Mouse (Mus musculus): ENCODE results near the gene A930018P22Rik. TPM values are rescaled to one million over a fixed set of nuclear protein-coding genes. Genes with fewer than 3 reads are reported as not detected.

A930018P22Rik gene
- not detected for polyA plus RNA-seq (2014; fragmentation: Illumina TruSeq; extraction: RNeasy Lipid Tissue Mini Kit (QIAGEN cat#74804); ENCODE audit: low read depth, low replicate concordance)

DNA sequence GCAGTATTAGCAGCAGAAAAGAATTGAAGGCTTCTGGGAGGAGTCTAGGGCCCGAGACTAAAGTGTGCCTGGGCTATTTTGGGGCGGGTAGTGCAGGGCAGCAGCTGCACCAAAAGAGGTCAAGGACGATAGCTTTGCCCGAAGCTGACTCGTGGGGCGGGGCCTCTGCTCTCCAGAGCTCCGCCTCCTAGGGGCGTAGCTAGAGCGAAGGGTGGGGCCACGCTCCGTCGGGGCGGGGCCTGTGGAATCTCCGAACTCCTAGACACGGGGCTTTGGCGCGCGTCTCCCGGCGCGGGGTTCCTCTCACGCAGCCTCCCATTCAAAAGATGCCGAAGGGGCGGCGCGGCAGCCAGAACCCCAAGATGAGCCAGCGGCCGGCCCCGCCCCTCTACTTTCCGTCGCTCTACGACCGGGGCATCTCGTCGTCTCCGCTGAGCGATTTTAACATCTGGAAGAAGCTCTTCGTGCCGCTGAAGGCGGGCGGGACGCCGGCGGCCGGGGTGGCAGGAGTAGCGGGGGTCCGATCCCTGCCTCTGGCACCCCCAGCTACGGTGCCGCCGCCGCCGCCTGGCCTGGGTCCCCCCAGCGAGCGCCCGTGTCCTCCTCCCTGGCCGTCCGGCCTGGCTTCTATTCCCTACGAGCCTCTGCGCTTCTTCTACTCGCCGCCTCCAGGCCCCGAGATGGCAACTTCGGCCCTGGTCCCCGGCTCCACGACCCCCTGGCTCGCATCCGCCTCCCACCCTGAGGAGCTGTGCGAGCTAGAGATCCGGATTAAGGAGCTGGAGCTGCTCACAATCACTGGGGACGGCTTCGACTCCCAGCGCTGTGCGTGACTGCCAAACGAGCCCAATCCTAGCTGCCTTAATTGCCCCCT lies at the start of gene A930018P22Rik:
Gene A930018P22Rik, plus strand, starts transcription at position 265 of the 874 bp plus-strand sequence.

GRCm38 (mm10) chr2:104095741-104096213 lies 26.8 kb upstream of the A930018P22Rik start, which contains the start of gene Cd59a:
Gene Cd59a, plus strand, starts transcription at chr2:104095801.

Other genes with a start within 250 kb of the A930018P22Rik start
- gene Lmo2, start 164.8 kb upstream of the A930018P22Rik start, polyA plus RNA-seq (2014; fragmentation: Illumina TruSeq; extraction: RNeasy Lipid Tissue Mini Kit (QIAGEN cat#74804); ENCODE audit: low read depth, low replicate concordance), result 23.8 TPM
- 52.3 TPM for gene Fbxo3, start 95.0 kb upstream of the A930018P22Rik start, polyA plus RNA-seq (2014; fragmentation: Illumina TruSeq; extraction: RNeasy Lipid Tissue Mini Kit (QIAGEN cat#74804); ENCODE audit: low read depth, low replicate concordance)
- not detected for gene 4931422A03Rik, start 94.4 kb upstream of the A930018P22Rik start, polyA plus RNA-seq (2014; fragmentation: Illumina TruSeq; extraction: RNeasy Lipid Tissue Mini Kit (QIAGEN cat#74804); ENCODE audit: low read depth, low replicate concordance)
- not detected for gene Gm10912, start 56.9 kb upstream of the A930018P22Rik start, polyA plus RNA-seq (2014; fragmentation: Illumina TruSeq; extraction: RNeasy Lipid Tissue Mini Kit (QIAGEN cat#74804); ENCODE audit: low read depth, low replicate concordance)
- not detected for gene Gm10799, start 54.2 kb upstream of the A930018P22Rik start, polyA plus RNA-seq (2014; fragmentation: Illumina TruSeq; extraction: RNeasy Lipid Tissue Mini Kit (QIAGEN cat#74804); ENCODE audit: low read depth, low replicate concordance)
- gene Cd59b, start 52.9 kb upstream of the A930018P22Rik start, polyA plus RNA-seq (2014; fragmentation: Illumina TruSeq; extraction: RNeasy Lipid Tissue Mini Kit (QIAGEN cat#74804); ENCODE audit: low read depth, low replicate concordance), result 14.3 TPM
- 104 TPM for gene Cd59a, start 27.0 kb upstream of the A930018P22Rik start, polyA plus RNA-seq (2014; fragmentation: Illumina TruSeq; extraction: RNeasy Lipid Tissue Mini Kit (QIAGEN cat#74804); ENCODE audit: low read depth, low replicate concordance)

Data from heart, adult 10 weeks (tissue).